Mouse (Mus musculus): ENCODE data around the gene Gm20696.

Gene Gm20696

GRCm38 (mm10) chr6:99359765-99360499 lies 306.7 kb downstream of the Gm20696 start:
- DNase-seq (ENCODE audit: low spot score in 2 of 2), result no peak

GRCm38 (mm10) chr6:99359036-99359698 lies 307.4 kb downstream of the Gm20696 start:
- DNase-seq (ENCODE audit: low spot score in 2 of 2), result no peak

- no peak for DNase-seq (ENCODE audit: low spot score in 2 of 2)
Measured at GRCm38 (mm10) chr6:99357931-99358330, 308.7 kb downstream of the Gm20696 start.

GRCm38 (mm10) chr6:99354338-99354737 lies 312.3 kb downstream of the Gm20696 start:
- DNase-seq (ENCODE audit: low spot score in 2 of 2), result no peak

- DNase-seq (ENCODE audit: low spot score in 2 of 2), result no peak
Measured at GRCm38 (mm10) chr6:99353441-99353840, 313.2 kb downstream of the Gm20696 start.

GRCm38 (mm10) chr6:99350566-99350965 lies 316.0 kb downstream of the Gm20696 start:
- no peak for DNase-seq (ENCODE audit: low spot score in 2 of 2)

GRCm38 (mm10) chr6:99350156-99350555 lies 316.4 kb downstream of the Gm20696 start:
- no peak for DNase-seq (ENCODE audit: low spot score in 2 of 2)

- no peak for DNase-seq (ENCODE audit: low spot score in 2 of 2)
Measured at GRCm38 (mm10) chr6:99347836-99348235, 318.8 kb downstream of the Gm20696 start.

GRCm38 (mm10) chr6:99344966-99345365 lies 321.6 kb downstream of the Gm20696 start:
- DNase-seq (ENCODE audit: low spot score in 2 of 2), result no peak

- DNase-seq (ENCODE audit: low spot score in 2 of 2), result no peak
Measured at GRCm38 (mm10) chr6:99344357-99344756, 322.2 kb downstream of the Gm20696 start.

- DNase-seq (ENCODE audit: low spot score in 2 of 2), result no peak
Measured at GRCm38 (mm10) chr6:99343815-99344214, 322.8 kb downstream of the Gm20696 start.

GRCm38 (mm10) chr6:99342416-99342815 lies 324.2 kb downstream of the Gm20696 start:
- no peak for DNase-seq (ENCODE audit: low spot score in 2 of 2)

- no peak for DNase-seq (ENCODE audit: low spot score in 2 of 2)
Measured at GRCm38 (mm10) chr6:99340902-99341301, 325.7 kb downstream of the Gm20696 start.

GRCm38 (mm10) chr6:99339986-99340721 lies 326.4 kb downstream of the Gm20696 start:
- DNase-seq (ENCODE audit: low spot score in 2 of 2), result no peak

GRCm38 (mm10) chr6:99339343-99339620 lies 327.3 kb downstream of the Gm20696 start:
- no peak for DNase-seq (ENCODE audit: low spot score in 2 of 2)

- DNase-seq (ENCODE audit: low spot score in 2 of 2), result no peak
Measured at GRCm38 (mm10) chr6:99338593-99339342, 327.8 kb downstream of the Gm20696 start.

- no peak for DNase-seq (ENCODE audit: low spot score in 2 of 2)
Measured at GRCm38 (mm10) chr6:99338174-99338573, 328.4 kb downstream of the Gm20696 start.

GRCm38 (mm10) chr6:99337575-99337974 lies 329.0 kb downstream of the Gm20696 start:
- DNase-seq (ENCODE audit: low spot score in 2 of 2), result no peak

- DNase-seq (ENCODE audit: low spot score in 2 of 2), result no peak
Measured at GRCm38 (mm10) chr6:99336191-99336590, 330.4 kb downstream of the Gm20696 start.

- no peak for DNase-seq (ENCODE audit: low spot score in 2 of 2)
Measured at GRCm38 (mm10) chr6:99335174-99335830, 331.3 kb downstream of the Gm20696 start.

- no peak for DNase-seq (ENCODE audit: low spot score in 2 of 2)
Measured at GRCm38 (mm10) chr6:99334255-99334654, 332.3 kb downstream of the Gm20696 start.

GRCm38 (mm10) chr6:99333127-99333526 lies 333.5 kb downstream of the Gm20696 start:
- no peak for DNase-seq (ENCODE audit: low spot score in 2 of 2)
